Mouse (Mus musculus) forebrain, embryonic 12.5 days (tissue): Measurements from ENCODE around the gene Ptprm. TPM values are rescaled to one million over a fixed set of nuclear protein-coding genes. Genes with fewer than 3 reads are reported as not detected.
A peak's percentile ranks its signal among the peaks of the same experiment; 100 is the strongest.

Experiments used
- ATAC-seq: fragments of 200-750 bp; cut with Nextera tagmentation; 2 replicates; pipeline ENCODE4 v1.8.0; 2017; ENCODE audit warnings: moderate TSS enrichment; ENCODE audit not compliant: low FRiP score
- H3K27ac ChIP-seq: fragments of 300-500 bp; sonication (generic); 2 replicates; pipeline ENCODE4 v1.5.1; 2016; ENCODE audit warnings: mild to moderate bottlenecking
- H3K27me3 ChIP-seq: fragments of 300-500 bp; sonication (generic); 2 replicates; pipeline ENCODE4 v1.6.1; 2016; ENCODE audit warnings: mild to moderate bottlenecking
- H3K36me3 ChIP-seq: fragments of 300-500 bp; sonication (generic); replicated peaks from 2 replicates; pipeline ENCODE4 v1.6.1; 2016; ENCODE audit warnings: mild to moderate bottlenecking
- H3K4me1 ChIP-seq: fragments of 300-500 bp; sonication (generic); 2 replicates; pipeline ENCODE4 v1.6.1; 2016
- H3K4me2 ChIP-seq: fragments of 300-500 bp; sonication (generic); 2 replicates; pipeline ENCODE4 v1.6.1; 2016; ENCODE audit warnings: mild to moderate bottlenecking, moderate library complexity
- H3K4me3 ChIP-seq: fragments of 300-500 bp; sonication (generic); replicated peaks from 2 replicates; pipeline ENCODE4 v1.5.1; 2016; ENCODE audit warnings: mild to moderate bottlenecking
- H3K9ac ChIP-seq: fragments of 300-500 bp; sonication (generic); 2 replicates; pipeline ENCODE4 v1.6.1; 2016; ENCODE audit warnings: mild to moderate bottlenecking
- H3K9me3 ChIP-seq: fragments of 300-500 bp; sonication (generic); 2 replicates; pipeline ENCODE4 v1.6.1; 2016
- WGBS: fragments of 180-500 bp; shearing (Covaris S2); methylation state at CpG from one replicate; pipeline ENCODE4 v1.1.7; 2016; 5-methylcytosine and 5-hydroxymethylcytosine counted together
- polyA plus RNA-seq: library from polyadenylated mRNA; unstranded; fragments of >200 nt; fragmentation: Nextera tagmentation; extraction: Ambion mirVana; gene quantifications from 2 replicates; pipeline ENCODE4 v1.2.1, GENCODE M21; 2016

The Ptprm gene
- polyA plus RNA-seq, 1 experiment from 2014 or later: 8.8 TPM

GRCm38 (mm10) chr17:66891916-66892315 is 462.3 kb downstream of the Ptprm start:
- H3K9me3 ChIP-seq: no peaks in the 10 kb centered on the region
- no peak overlapping the region for H3K27ac ChIP-seq
- no peak overlapping the region for H3K4me3 ChIP-seq
- ATAC-seq: no peak
- no peaks in the 10 kb centered on the region for H3K27me3 ChIP-seq
- H3K4me1 ChIP-seq: peaks cover 4% of the 10 kb centered on the region; the same call in 1 of the 2 replicates
- no peak overlapping the region for H3K4me2 ChIP-seq
- H3K36me3 ChIP-seq: no peaks in the 10 kb centered on the region
- no peak overlapping the region for H3K9ac ChIP-seq
- 90% methylated on average over 6 of the region's 6 CpGs for WGBS

- H3K27me3 ChIP-seq: no peaks in the 10 kb centered on the region
- peaks cover 4% of the 10 kb centered on the region; the same call in 1 of the 2 replicates for H3K4me1 ChIP-seq
- H3K9me3 ChIP-seq: no peaks in the 10 kb centered on the region
- H3K36me3 ChIP-seq: no peaks in the 10 kb centered on the region
- no peak overlapping the region for H3K27ac ChIP-seq
- H3K4me3 ChIP-seq: no peak overlapping the region
- H3K9ac ChIP-seq: no peak overlapping the region
- H3K4me2 ChIP-seq: no peak overlapping the region
- WGBS: 63% methylated on average over 13 of the region's 13 CpGs
- 0 out of 2 replicates have a peak, but pooled peaks have one; percentile 36 for ATAC-seq
These were observed 463.0 kb downstream of the Ptprm start for GRCm38 (mm10) chr17:66891067-66891862.

GRCm38 (mm10) chr17:66882304-66882703 is 472.0 kb downstream of the Ptprm start:
- no peak overlapping the region for H3K4me2 ChIP-seq
- WGBS: 74% methylated on average over 2 of the region's 2 CpGs
- no peak for ATAC-seq

GRCm38 (mm10) chr17:66880969-66881701 is 473.1 kb downstream of the Ptprm start:
- no peaks in the 10 kb centered on the region for H3K27me3 ChIP-seq
- no peak for ATAC-seq
- no peak overlapping the region for H3K9ac ChIP-seq
- 59% methylated on average over 9 of the region's 9 CpGs for WGBS
- no peak overlapping the region for H3K4me2 ChIP-seq
- no peak overlapping the region for H3K27ac ChIP-seq
- H3K36me3 ChIP-seq: no peaks in the 10 kb centered on the region
- H3K4me3 ChIP-seq: no peak overlapping the region
- H3K9me3 ChIP-seq: no peaks in the 10 kb centered on the region
- H3K4me1 ChIP-seq: 0 out of 2 replicates have a peak, but pooled peaks cover 2% of the 10 kb centered on the region

More at GRCm38 (mm10) chr17:66882304-66882703, 472.0 kb downstream of the Ptprm start:
- Histone ChIP-seq H3K4me1 (0 out of 2 replicates have a peak, but pooled peaks cover 2% of the 10 kb centered on the region), H3K27me3 (no peaks in the 10 kb centered on the region), H3K27ac (no peak overlapping the region), H3K9ac (no peak overlapping the region), H3K36me3 (no peaks in the 10 kb centered on the region), H3K9me3 (no peaks in the 10 kb centered on the region), H3K4me3 (no peak overlapping the region)

GRCm38 (mm10) chr17:66879151-66879550 is 475.1 kb downstream of the Ptprm start:
- no peaks in the 10 kb centered on the region for H3K36me3 ChIP-seq
- H3K9me3 ChIP-seq: no peaks in the 10 kb centered on the region
- no peak overlapping the region for H3K27ac ChIP-seq
- 87% methylated on average over 2 of the region's 2 CpGs for WGBS
- no peak overlapping the region for H3K4me3 ChIP-seq
- 0 out of 2 replicates have a peak, but pooled peaks cover 2% of the 10 kb centered on the region for H3K4me1 ChIP-seq
- no peak overlapping the region for H3K9ac ChIP-seq
- H3K27me3 ChIP-seq: no peaks in the 10 kb centered on the region
- ATAC-seq: no peak
- H3K4me2 ChIP-seq: no peak overlapping the region

- Histone ChIP-seq H3K4me3 (no peak overlapping the region), H3K4me2 (no peak overlapping the region), H3K9ac (no peak overlapping the region), H3K27me3 (no peaks in the 10 kb centered on the region), H3K4me1 (peaks cover 5% of the 10 kb centered on the region; the same call in 1 of the 2 replicates), H3K36me3 (no peaks in the 10 kb centered on the region), H3K9me3 (no peaks in the 10 kb centered on the region), H3K27ac (no peak overlapping the region)
- ATAC-seq: no peak
- WGBS: 78% methylated on average over 6 of the region's 6 CpGs
These were observed 476.7 kb downstream of the Ptprm start for GRCm38 (mm10) chr17:66877582-66877981.

- no peak overlapping the region for H3K4me2 ChIP-seq
- H3K27me3 ChIP-seq: no peaks in the 10 kb centered on the region
- H3K4me3 ChIP-seq: no peak overlapping the region
- 73% methylated on average over 11 of the region's 11 CpGs for WGBS
- H3K4me1 ChIP-seq: peaks cover 12% of the 10 kb centered on the region
- H3K9ac ChIP-seq: no peak overlapping the region
- no peaks in the 10 kb centered on the region for H3K9me3 ChIP-seq
- no peaks in the 10 kb centered on the region for H3K36me3 ChIP-seq
- H3K27ac ChIP-seq: no peak overlapping the region
- ATAC-seq: peak; percentile 49; the same call in 1 of the 2 replicates
These were observed 479.4 kb downstream of the Ptprm start for GRCm38 (mm10) chr17:66874810-66875209.

GRCm38 (mm10) chr17:66871396-66871795 is 482.9 kb downstream of the Ptprm start:
- no peak for ATAC-seq
- no peak overlapping the region for H3K27ac ChIP-seq
- no peak overlapping the region for H3K4me3 ChIP-seq
- no peak overlapping the region for H3K9ac ChIP-seq
- H3K4me2 ChIP-seq: no peak overlapping the region
- peaks cover 17% of the 10 kb centered on the region for H3K4me1 ChIP-seq
- H3K36me3 ChIP-seq: no peaks in the 10 kb centered on the region
- no peaks in the 10 kb centered on the region for H3K27me3 ChIP-seq
- no peaks in the 10 kb centered on the region for H3K9me3 ChIP-seq
- WGBS: 90% methylated on average over 4 of the region's 4 CpGs

- Histone ChIP-seq H3K27me3 (no peaks in the 10 kb centered on the region), H3K36me3 (no peaks in the 10 kb centered on the region), H3K27ac (peak overlapping the region; percentile 83), H3K9ac (no peak overlapping the region), H3K4me2 (peak overlapping the region; percentile 30), H3K4me1 (peaks cover 17% of the 10 kb centered on the region), H3K4me3 (no peak overlapping the region), H3K9me3 (no peaks in the 10 kb centered on the region)
- ATAC-seq: peak; percentile 82
- WGBS: 44% methylated on average over 13 of the region's 13 CpGs
These were observed 484.7 kb downstream of the Ptprm start for GRCm38 (mm10) chr17:66869581-66870002.

- Histone ChIP-seq H3K27ac (no peak overlapping the region), H3K4me1 (peaks cover 3% of the 10 kb centered on the region; the same call in 1 of the 2 replicates), H3K9me3 (no peaks in the 10 kb centered on the region), H3K9ac (no peak overlapping the region), H3K4me2 (no peak overlapping the region), H3K4me3 (no peak overlapping the region), H3K27me3 (no peaks in the 10 kb centered on the region), H3K36me3 (no peaks in the 10 kb centered on the region)
- WGBS: 55% methylated on average over 4 of the region's 4 CpGs
- ATAC-seq: no peak
These were observed 489.8 kb downstream of the Ptprm start for GRCm38 (mm10) chr17:66864441-66864840.

GRCm38 (mm10) chr17:66861557-66861956 is 492.7 kb downstream of the Ptprm start:
- Histone ChIP-seq H3K27me3 (no peaks in the 10 kb centered on the region), H3K4me2 (no peak overlapping the region), H3K4me1 (peaks cover 4% of the 10 kb centered on the region; the same call in 1 of the 2 replicates), H3K9ac (no peak overlapping the region), H3K36me3 (no peaks in the 10 kb centered on the region), H3K9me3 (no peaks in the 10 kb centered on the region), H3K27ac (no peak overlapping the region), H3K4me3 (no peak overlapping the region)
- ATAC-seq: no peak
- 44% methylated on average over 2 of the region's 2 CpGs for WGBS

- ATAC-seq: no peak
- H3K4me1 ChIP-seq: peaks cover 4% of the 10 kb centered on the region; the same call in 1 of the 2 replicates
- no peaks in the 10 kb centered on the region for H3K27me3 ChIP-seq
- no peak overlapping the region for H3K9ac ChIP-seq
- no peaks in the 10 kb centered on the region for H3K9me3 ChIP-seq
- no peak overlapping the region for H3K27ac ChIP-seq
- H3K4me2 ChIP-seq: no peak overlapping the region
- H3K36me3 ChIP-seq: no peaks in the 10 kb centered on the region
- no peak overlapping the region for H3K4me3 ChIP-seq
These were observed 495.5 kb downstream of the Ptprm start for GRCm38 (mm10) chr17:66858757-66859156.
